Mouse (Mus musculus) testis, postnatal 10 days (tissue): ENCODE data around the gene Gpr21.
A peak's percentile ranks its signal among the peaks of the same experiment; 100 is the strongest.
"Not testable (repeated sequence)": the region's sequence is repeated elsewhere in the genome, so short reads cannot be mapped to it uniquely, and the experiment has no call there.

Experiments
- DNase-seq: peaks from one replicate; pipeline ENCODE4 v3.0.0; 2021; ENCODE audit warnings: low spot score

Gpr21 gene

DNA sequence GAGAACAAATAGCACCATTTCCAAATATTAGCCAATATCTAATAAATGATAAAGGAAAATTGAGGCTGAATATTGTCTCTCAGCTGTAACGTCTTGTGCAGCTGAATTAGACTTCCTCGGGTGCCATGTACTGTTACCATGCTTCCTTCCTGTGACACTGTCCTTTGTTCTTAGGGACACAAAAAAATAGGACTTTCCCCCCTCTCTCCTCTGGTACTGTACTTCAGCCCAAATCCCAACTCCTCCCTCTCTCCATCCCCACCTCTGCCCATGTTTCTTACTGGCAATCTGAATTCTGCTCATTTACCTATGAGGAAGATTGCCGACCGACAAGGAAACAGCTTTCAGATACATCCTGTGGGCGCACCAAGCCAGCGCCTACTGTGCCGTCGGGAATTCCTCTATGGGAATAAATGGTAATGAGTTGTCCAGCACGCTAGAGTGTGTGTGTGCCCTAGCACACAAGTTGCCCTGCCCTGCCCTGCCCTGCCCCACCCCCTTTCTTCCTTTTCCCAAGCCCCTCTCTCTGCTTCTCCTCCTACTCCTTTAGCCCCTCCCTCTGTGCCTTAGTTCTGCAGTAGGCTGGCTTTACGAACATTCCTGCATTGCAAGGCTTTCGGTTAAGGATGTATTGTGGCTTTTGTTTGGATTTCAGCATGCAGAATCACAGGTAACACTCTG, at the start of gene Gpr21:
Gpr21 (plus strand) TSS at position 303 of the 681 bp plus-strand sequence.
- no peak for DNase-seq

DNA sequence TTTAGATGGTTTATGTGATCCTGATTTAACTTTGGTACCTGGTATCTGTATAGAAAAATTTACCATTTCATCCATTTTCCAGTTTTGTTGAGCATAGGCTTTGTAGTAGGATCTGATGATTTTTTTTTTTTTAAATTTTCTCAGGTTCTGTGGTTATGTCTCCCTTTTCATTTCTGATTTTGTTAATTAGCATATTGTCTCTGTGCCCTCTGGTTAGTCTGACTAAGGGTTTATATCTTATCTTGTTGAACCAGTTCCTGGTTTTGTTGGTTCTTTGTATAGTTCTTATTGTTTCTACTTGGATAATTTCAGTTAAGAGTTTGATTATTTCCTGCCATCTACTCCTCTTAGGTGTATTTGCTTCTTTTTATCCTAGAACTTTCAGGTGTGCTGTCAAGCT, 36.6 kb upstream of the Gpr21 start:
- no peak for DNase-seq

DNA sequence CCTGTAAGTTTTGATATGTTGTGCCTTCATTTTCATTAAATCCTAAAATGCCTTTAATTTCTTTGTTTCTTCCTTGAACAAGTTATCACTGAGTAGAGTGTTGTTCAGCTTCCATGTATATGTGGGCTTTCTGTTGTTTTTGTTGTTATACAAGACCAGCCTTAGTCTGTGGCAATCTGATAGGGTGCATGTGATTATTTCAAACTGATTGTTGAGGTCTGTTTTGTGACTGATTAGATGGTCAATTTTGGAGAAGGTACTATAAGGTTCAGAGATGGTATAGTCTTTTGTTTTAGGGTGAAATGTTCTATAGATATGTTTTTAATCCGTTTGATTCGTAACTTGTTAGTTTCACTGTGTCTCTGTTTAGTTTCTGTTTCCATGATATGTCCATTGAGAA, 36.1 kb upstream of the Gpr21 start:
- DNase-seq: no peak

DNA sequence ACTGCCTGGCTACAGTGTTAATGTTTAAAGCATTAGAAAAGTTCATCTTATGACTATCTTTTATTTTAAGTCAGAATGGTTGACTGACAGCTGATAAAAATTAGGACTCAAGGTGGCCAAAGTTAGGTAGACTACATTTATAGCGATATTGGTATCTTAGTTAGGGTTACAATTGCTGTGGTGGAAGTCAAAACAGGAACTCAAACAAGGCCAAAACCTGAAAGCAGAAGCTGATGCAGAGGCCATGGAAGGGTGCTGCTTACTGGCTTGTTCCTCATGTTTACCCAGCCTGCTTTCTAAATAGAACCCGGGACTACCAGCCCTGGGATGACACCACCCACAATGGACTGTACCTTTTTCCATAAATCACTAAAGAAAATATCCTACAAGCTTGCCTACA, 32.0 kb upstream of the Gpr21 start:
- no peak for DNase-seq

DNA sequence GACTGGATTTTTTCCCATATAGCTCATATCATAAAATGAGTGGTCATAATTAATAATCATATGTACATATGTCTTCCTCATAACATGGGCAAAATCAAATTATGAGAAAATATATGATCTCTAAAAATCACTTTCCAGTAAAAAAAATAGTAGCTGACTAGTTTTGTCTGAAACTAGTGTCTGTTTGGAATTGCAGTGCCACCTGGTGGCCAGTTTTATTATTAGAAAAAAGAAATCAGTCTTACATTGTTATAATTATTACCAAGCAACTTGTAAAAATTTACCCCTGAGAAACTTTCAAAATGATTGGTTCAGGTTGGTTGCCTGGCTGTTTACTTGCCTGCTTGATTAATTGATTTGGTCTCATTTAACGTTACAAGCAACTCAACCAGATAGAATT, 30.8 kb upstream of the Gpr21 start:
- DNase-seq: peak; percentile 46

DNA sequence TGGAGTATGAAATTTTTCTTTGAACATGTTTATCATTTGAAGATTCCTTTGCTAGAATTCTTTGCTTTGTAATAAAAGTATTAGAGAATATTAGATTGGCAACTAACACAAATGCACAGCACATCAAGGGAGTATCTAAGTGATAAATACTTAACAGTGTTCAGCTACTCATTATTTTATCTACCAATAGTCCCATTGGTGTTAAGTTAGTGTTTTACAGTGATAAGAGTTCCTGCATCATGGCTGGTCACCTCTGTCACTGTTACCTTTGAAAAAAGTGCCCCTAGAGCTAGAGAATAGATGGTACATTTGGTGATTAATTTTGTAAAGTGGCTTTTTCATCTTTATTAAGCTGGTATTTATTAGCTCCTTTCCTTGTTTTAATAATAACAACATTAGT, 29.7 kb upstream of the Gpr21 start:
- DNase-seq: no peak

DNA sequence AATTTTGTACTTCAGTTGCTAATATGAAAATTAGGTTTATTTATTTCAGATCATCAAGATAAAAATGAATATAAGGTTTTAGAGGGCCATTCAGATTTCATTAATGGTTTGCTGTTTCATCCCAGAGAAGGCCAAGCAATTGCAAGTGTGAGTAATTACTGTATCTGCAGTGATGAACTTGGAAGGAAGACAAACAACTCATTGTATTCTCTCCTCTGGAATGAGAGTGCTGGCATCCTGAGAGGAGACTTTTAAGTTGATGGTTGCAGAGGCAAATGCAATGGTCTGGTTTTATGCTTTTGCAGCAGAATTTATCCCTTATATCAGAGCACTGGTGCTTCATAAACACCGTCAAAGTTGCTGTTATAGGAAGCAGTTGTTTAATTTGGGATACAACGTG, 27.2 kb upstream of the Gpr21 start:
- no peak for DNase-seq

DNA sequence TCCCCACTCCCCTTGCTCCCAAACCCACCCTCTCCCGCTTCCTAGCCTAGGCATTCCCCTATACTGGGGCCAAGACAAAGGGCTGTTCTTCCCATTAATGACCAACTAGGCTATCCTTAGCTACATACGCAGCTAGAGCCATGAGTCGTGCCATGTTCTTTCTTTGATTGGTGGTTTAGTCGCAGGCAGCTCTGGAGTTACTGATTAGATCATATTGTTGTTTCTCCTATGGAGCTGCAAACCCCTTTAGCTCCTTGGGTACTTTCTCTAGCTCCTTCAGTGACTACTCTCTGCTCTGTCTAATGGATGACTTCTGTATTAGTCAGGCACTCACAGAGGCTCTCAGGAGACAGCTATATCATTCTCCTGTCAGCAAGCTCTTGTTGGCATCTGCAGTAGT, 18.8 kb upstream of the Gpr21 start:
- DNase-seq: no peak

DNA sequence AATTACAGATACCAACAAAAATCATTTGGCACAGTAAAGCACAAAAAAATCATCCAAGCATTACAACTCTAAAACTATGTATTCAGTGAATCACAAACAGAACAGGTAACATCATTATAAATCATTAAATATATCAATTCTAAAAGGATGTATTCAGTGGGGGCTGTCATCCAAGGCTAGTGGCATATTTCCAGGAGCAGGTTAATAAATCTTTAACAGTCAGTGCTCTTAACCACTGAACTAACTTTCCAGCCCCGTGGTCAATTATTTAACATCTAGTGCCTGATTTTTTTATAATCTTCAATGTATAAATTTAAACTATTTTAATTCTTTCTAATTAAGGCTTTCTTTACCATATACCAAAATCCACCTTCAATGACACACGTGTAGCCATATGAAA, 10.3 kb upstream of the Gpr21 start:
- not testable (repeated sequence) for DNase-seq

DNA sequence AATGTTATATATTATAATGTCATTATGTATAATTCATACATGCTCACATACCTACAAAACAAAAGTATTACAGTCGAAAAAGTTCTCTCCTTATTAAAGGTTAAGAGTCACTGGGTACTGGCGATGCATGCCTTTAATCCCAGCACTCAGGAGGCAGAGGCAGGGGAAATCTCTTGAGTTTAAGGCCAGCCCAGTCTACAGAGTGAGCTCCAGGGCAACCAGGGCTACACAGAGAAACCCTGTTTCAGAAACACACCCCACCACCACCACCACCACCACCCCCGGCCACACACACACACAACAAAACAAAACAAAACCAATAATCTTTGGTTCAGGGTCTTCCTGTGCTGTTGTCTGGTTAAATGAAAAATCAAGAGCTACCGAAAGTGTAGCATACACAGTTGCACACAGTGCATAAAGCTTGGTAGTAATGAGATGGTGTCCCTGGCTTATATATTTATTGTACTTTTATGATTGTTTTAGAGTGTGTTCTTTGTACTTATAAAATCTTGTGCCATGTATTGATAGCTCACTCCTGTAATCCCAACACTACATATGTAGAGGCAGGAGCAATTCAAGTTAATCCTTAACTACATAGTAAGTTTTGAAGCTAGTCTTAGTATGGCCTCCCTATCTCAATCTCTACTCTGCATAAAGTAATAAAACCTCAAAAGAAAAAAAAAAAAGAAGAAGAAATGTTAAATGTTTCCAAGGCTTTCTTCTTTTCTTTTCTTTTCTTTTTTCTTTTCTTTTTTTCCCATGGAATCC, 4.8 kb upstream of the Gpr21 start:
- no peak for DNase-seq

DNA sequence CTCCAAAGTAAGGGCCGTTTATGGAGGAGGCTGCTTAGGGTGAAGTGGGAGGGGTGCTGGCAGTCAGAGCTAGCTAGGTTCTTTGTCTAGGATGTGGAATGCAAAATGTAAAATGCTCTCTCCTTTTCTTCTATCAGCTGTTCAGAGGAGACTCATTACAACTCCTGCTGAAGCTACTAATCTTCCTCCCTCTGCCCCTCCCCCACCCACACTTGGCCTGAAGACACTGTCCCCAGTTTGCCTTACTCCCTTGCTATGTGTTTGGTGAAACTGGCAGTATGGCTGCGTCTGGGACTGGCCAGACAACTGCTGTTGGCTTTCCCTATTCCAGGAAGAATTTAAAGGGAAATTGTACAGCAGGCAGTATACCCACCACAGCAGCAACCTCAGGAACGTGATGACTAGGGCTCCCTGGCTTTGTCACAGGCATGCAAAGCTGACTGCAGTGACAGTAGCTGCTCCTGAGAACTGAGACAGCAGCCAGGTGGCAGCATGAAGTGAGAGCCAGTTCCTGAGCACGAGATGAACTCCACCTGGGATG, 860 bp downstream of the Gpr21 start:
- DNase-seq: peak; percentile 58

DNA sequence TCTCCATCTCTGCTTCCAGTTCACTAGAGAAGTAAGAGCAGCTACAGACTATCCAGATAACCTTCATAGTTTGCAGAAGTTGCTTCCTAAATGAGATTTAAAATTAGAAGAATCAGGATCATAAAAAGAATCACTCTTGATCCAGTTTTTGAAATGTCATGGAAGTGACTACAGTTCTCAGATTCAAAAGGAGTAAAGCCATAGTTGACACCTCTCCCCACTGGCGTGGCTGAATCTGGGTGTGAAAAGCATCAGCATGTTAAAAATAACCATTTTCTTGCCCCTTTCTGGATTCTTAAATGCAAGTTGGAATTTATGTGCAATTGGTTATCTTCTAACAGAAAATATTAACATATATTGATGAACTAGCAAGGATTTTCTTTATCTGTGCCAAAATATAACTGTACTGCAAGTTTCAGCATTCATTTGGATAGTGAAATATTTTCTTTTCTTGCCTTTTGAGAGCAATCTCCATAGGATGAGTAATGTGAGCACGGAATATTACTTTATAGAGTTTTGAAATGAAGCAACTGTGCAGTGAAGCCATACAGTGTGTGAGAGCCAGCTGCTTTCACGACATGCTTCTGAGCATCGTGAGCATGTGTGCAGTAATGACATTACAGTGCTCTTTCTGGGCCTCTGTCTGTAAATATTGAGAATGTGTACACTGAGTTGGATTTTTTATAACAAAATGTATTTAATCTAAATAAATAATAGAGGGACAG, 2.6 kb downstream of the Gpr21 start:
- DNase-seq: no peak

DNA sequence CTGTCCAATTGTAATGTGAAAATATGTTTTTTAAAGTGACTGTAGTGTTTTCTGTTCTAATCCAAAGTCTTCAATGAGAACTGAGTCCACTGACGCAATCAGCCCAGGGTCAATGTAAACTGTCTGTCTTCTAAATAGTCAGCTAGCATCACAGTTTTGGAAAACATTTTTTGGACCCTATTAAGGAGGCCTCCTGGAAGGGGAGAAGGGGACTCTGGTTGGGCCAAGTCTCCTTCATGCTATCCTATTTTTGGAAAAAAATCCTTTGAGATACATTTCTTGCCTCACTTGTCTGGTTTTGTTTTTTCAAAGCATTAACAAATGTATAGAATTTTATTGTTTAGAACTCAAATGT, 3.1 kb downstream of the Gpr21 start:
- DNase-seq: no peak

DNA sequence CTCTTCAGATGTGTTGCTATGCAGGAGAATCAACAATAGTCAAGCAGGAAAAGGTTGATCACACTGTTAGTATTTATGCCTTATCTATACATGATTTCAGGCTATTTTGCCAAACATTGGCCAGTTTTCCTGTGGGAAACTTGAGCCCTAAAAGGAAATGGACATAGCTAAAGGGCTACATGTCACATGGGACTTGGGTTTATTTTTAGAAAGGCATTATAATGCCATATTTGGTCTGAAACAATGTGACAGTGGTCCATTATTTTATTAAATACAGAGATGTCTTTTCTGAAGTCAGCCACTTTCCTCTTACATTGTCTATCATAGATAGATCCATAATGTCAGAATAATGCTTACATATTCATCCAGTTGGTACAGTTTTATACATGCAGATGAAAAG, 11.5 kb downstream of the Gpr21 start:
- DNase-seq: no peak

DNA sequence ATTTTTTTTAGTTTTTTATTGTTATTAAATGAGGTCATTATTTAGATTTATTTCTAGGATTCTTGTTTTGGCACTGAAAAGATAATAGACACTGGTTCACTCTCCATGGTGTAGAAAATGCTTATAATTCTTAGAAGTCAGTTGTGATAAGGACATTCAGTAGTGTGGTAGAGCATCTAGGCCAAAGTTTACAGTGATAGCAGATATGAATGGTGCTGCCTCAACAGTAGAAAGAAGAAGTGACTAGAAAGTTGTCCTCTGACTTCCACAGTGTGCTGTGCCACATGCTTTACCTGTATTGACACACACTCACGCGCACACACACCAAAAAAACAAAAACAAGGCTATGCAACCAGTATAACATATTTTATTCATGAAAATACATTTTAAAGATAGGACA, 13.3 kb downstream of the Gpr21 start:
- DNase-seq: no peak

DNA sequence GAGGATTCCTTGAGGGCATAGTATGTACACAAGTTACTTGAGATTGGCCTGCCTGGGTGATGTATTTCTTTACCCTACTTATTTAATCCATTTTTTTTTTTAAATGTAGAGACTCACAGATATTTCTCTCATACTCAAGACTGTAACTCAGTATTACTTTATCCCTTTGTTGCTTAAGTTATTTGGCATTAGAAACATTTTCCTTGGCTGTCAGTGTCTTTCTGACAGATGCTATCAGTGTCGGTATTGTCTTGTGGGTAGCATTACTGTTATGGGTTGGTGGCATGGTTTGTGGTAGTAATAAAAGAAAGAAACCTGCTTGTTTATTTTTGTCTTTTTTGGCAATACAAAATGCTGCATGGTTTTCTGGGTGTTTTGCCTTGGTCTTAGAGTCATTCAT, 14.6 kb downstream of the Gpr21 start:
- DNase-seq: no peak

DNA sequence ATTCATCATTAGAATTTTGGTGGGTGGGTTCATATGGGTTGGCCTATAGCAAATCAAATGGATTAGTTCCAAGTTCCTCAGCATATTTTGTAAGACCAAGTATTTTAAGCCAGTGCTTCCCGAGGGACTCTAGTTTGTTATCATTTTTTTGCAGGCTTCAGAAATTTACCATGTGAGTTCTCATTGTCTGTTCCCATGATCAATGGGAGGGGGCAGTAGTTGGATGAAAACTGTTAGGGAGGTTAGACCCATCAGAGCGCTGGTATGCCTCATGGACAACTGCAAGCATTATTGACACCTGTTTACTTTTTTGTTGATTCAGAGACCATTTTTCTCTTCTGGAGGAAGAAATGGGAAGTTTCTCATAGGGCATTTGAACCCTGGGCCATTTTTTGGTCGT, 15.5 kb downstream of the Gpr21 start:
- no peak for DNase-seq

DNA sequence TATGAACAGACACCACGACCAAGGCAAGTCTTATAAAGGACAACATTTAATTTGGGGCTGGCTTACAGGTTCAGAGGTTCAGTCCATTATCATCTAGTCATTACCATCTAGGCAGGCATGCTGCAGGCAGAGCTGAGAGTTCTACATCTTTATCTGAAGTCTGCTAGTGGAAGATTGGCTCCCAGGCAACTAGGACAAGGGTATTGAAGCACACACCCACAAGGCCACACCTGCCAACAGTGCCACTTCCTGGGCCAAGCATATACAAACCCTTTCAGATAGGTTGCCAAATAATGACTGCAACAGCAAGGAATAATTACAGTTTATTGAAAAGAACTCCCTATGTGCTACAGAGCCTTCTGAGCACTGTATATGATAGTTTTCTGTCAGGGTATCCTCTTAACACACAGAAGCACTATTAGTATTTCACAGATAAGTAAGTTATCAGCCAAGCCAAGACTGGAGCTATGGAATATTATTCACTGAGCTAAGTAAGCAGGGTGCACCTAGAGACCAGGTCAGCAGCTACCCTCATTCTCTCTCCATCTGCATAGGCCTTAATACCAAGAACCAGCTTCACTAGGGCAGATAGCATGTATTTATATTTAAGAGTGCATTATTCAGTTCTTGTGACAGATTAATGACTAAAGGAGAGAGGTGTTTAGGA, 33.3 kb downstream of the Gpr21 start:
- no peak for DNase-seq

DNA sequence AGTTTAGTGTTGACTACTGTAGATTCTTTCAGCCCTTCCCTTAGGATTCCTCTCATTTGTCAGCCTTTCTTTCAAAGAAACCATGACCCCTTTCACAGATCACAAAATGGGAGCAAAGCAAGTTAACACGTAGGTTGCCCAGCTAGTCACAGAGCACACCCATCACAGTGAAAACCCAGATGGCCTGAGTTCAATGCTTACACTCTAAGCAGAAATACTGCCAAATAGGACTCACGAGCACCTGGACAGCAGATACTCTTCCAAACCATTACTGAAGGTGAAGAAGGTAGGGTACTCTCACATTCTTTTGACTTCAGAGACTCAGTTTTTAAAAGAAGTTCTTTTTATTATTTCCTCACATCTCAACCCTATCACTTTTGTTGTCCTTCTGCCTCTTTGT, 40.2 kb downstream of the Gpr21 start:
- DNase-seq: no peak

DNA sequence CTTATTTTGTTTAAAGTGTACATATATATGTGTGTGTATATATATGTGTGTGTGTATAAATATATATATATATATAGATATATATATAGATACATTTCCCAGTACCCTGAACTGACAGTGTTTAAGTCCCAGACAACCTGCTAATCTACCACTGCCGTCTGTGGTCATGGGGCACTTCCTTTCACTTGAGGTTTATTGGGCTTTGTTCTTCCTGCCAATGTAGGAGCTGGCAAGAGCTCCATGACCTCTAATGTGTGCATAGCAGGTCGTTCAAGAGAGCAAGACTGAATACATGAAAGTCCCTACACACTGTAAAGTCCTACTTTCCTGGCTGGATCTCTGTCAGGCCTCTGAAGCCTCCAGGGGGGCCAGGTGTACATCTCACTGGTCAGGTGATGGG, 49.4 kb downstream of the Gpr21 start:
- no peak for DNase-seq

DNA sequence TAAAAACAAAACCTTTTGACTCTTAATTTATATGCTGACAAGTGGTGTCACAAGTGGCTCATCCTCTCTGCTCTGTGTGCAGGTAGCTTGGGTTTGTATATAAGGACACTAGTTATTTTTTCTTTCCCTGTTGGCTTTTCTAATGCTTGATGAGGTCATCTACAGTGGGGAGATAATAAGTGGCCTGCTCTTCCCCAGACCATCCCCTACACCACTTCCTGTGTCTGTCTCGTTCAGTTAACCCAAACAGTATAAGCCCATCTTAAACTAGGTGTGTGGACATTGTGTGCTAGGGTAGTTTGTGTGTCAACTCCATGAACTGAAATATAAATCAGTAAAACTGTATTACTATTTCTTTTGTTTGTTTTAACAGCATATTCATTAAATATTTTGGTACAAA, 49.9 kb downstream of the Gpr21 start:
- DNase-seq: no peak

DNA sequence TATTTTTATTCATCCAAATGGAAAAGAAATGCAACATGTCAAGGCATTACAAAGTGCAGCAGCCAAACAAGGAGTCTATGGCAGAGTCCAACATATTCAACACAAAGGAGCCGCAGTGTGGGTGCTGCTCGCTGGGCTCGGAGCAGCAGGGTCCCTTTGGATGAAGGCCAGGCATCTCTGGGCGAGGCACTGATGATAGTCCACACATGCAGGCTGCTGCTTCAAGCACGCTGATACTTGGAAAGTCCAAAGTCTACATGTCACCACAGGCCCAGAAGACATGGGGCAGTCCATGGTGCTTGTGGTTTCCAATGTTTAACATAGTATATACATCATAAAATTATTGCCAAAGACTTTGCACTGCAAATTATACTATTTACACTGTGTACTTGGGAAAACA, 53.8 kb downstream of the Gpr21 start:
- no peak for DNase-seq
